Mouse (Mus musculus) neural tube, embryonic 11.5 days (tissue): ENCODE data around the gene Antxr1. TPM values are rescaled to one million over a fixed set of nuclear protein-coding genes. Genes with fewer than 3 reads are reported as not detected.

ENCODE experiments used
- ATAC-seq: fragments of 200-750 bp; cut with Nextera tagmentation; 2 replicates; pipeline ENCODE4 v1.8.0; 2017; ENCODE audit warnings: moderate number of reproducible peaks, mild to moderate bottlenecking, moderate TSS enrichment, moderate library complexity; ENCODE audit not compliant: insufficient read depth, low FRiP score, low TSS enrichment
- DNase-seq: peaks from one replicate; pipeline ENCODE4 v3.0.0-alpha.2; 2015; ENCODE audit warnings: low spot score
- H3K27ac ChIP-seq: fragments of 300-500 bp; sonication (generic); 2 replicates; pipeline ENCODE4 v1.5.1; 2014; ENCODE audit warnings: low read depth, mild to moderate bottlenecking, low read length
- H3K27me3 ChIP-seq: fragments of 300-500 bp; sonication (generic); 2 replicates; pipeline ENCODE4 v1.6.1; 2014; ENCODE audit warnings: mild to moderate bottlenecking, low read length, mixed read lengths; ENCODE audit not compliant: control insufficient read depth, insufficient read depth
- H3K36me3 ChIP-seq: fragments of 300-500 bp; sonication (generic); 2 replicates; pipeline ENCODE4 v1.6.1; 2014; ENCODE audit warnings: mild to moderate bottlenecking, low read length, moderate library complexity, mixed read lengths; ENCODE audit not compliant: control insufficient read depth, insufficient read depth
- H3K4me1 ChIP-seq: fragments of 300-500 bp; sonication (generic); 2 replicates; pipeline ENCODE4 v1.6.1; 2014; ENCODE audit warnings: low read length, mixed read lengths; ENCODE audit not compliant: control insufficient read depth, insufficient read depth
- H3K4me2 ChIP-seq: fragments of 300-500 bp; sonication (generic); 2 replicates; pipeline ENCODE4 v1.6.1; 2014; ENCODE audit warnings: low read depth, mild to moderate bottlenecking, moderate library complexity
- H3K4me3 ChIP-seq: fragments of 300-500 bp; sonication (generic); 2 replicates; pipeline ENCODE4 v1.5.1; 2014; ENCODE audit warnings: low read depth, low read length
- H3K9ac ChIP-seq: fragments of 300-500 bp; sonication (generic); 2 replicates; pipeline ENCODE4 v1.6.1; 2014; ENCODE audit warnings: mild to moderate bottlenecking, low read length
- H3K9me3 ChIP-seq: fragments of 300-500 bp; sonication (generic); 2 replicates; pipeline ENCODE4 v1.6.1; 2016; ENCODE audit warnings: low read length; ENCODE audit not compliant: control insufficient read depth
- WGBS: fragments of 180-500 bp; shearing (Covaris S2); extraction: QIAGEN DNeasy Blood & Tissue Kit; methylation state at CpG from one replicate; pipeline ENCODE4 v1.1.7; 2014; 5-methylcytosine and 5-hydroxymethylcytosine counted together
- polyA plus RNA-seq: library from polyadenylated mRNA; unstranded; fragments of >200 nt; fragmentation: Nextera tagmentation; extraction: Ambion mirVana; gene quantifications from 2 replicates; pipeline ENCODE4 v1.2.1, GENCODE M21; 2014

The Antxr1 gene
- polyA plus RNA-seq, 1 experiment from 2014 or later = 6.0 TPM

DNA sequence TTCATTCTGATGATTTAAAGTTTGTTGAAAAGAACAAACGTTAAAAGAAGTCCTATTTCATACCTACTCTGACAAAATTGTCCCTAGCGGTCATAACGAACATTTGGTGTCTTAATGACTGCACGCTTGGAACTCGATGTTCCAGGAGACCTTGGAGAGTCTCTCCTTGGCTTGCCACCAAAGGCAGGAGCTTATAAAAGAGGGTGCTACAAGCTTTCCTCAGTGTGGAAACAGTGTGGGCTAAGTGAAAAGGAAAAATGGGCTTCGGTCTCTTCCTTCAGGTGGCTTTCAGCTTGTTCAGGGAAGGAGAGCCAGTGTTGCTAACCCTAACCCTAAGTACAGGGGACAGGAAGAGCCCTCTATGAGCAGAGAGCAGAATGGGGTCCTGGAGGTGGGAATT is 164.7 kb downstream of the Antxr1 start:
- ATAC-seq (no peak), DNase-seq (no peak)
- Histone ChIP-seq H3K9ac (no peak overlapping the region), H3K4me2 (no peak overlapping the region), H3K9me3 (no peaks in the 10 kb centered on the region), H3K4me1 (no peaks in the 10 kb centered on the region), H3K36me3 (no peaks in the 10 kb centered on the region), H3K4me3 (no peak overlapping the region), H3K27ac (no peak overlapping the region), H3K27me3 (no peaks in the 10 kb centered on the region)
- 89% methylated on average over 6 of the region's 6 CpGs for WGBS

DNA sequence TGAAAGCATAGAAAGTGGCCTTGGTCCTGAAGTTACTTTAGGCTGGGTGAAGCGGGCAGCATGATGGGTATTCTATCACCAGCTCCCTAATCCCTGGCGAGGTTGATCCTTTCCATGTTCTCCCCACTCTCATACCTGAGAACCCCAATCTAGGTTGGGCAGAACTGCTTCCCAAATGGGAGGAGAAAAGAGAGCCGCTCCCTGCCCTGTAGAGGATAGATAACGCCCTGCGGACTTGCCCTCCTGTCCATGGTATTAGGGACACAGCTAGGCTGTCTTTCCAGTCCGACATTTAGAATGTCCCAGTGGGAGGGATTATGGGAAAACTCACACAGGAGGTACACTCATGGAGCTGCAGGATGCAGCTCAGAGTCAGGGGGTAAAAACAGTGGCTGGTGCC is 165.3 kb downstream of the Antxr1 start:
- no peak for DNase-seq
- Histone ChIP-seq H3K4me3 (no peak overlapping the region), H3K9me3 (no peaks in the 10 kb centered on the region), H3K36me3 (no peaks in the 10 kb centered on the region), H3K4me2 (no peak overlapping the region), H3K27me3 (no peaks in the 10 kb centered on the region), H3K9ac (no peak overlapping the region), H3K27ac (no peak overlapping the region), H3K4me1 (no peaks in the 10 kb centered on the region)
- WGBS = 94% methylated on average over 6 of the region's 6 CpGs
- no peak for ATAC-seq

DNA sequence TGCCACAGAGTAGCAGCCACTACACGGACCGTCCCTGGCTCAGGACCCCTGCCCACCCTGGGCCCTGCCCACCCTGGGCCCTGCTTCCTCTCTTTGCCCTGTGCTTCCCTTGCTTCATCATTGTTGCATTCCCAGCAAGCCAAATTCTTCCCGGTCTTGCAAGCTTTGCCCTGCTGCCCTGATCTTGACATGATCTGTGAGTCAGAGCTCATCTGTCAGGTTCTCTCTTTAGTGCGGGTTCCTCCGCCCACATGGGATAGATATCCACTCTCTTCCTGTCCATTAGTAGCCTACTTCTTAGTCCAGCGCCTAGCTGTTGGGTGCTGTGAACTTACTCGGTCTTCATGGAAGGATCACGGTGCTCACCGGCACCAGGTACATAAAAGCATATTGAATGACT is 167.6 kb downstream of the Antxr1 start:
- Histone ChIP-seq H3K4me1 (no peaks in the 10 kb centered on the region), H3K9ac (no peak overlapping the region), H3K36me3 (no peaks in the 10 kb centered on the region), H3K9me3 (no peaks in the 10 kb centered on the region), H3K4me3 (no peak overlapping the region), H3K27me3 (no peaks in the 10 kb centered on the region), H3K27ac (no peak overlapping the region), H3K4me2 (no peak overlapping the region)
- ATAC-seq (no peak), DNase-seq (no peak)
- 91% methylated on average over 9 of the region's 9 CpGs for WGBS

DNA sequence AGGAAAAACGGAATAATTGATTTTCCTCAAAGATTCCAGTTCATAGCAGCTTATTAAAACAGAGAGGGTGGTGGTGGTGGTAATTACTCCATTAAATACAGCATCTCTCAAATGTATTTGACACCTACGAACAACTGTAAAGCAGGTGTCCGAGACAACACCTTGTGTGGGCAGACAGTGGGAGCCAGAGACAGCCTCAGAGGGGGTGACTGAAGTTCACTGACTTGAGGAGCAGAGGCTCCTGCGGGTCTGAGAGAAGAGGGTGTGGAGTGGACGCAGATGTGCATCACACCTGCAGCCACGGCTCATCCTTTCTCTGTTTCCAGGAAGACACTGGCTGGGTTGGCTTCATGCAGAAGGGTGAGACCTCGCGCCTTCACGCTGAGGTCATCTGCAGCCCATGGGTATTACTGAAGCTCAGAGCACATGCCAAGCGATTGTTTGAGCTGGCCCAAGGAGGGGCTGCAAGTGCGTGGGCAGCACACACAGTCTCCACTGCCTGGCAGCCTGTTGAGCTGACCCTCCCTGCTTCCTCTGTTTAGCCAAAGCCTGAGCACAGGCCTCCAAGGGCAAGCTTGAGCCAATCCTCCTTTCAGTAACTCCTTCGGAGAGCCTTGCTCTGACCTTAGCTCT is 168.8 kb downstream of the Antxr1 start:
- Histone ChIP-seq H3K27me3 (no peaks in the 10 kb centered on the region), H3K9ac (no peak overlapping the region), H3K36me3 (no peaks in the 10 kb centered on the region), H3K4me2 (no peak overlapping the region), H3K27ac (no peak overlapping the region), H3K4me3 (no peak overlapping the region), H3K9me3 (no peaks in the 10 kb centered on the region), H3K4me1 (no peaks in the 10 kb centered on the region)
- no peak for DNase-seq
- ATAC-seq = no peak
- 82% methylated on average over 12 of the region's 12 CpGs for WGBS

DNA sequence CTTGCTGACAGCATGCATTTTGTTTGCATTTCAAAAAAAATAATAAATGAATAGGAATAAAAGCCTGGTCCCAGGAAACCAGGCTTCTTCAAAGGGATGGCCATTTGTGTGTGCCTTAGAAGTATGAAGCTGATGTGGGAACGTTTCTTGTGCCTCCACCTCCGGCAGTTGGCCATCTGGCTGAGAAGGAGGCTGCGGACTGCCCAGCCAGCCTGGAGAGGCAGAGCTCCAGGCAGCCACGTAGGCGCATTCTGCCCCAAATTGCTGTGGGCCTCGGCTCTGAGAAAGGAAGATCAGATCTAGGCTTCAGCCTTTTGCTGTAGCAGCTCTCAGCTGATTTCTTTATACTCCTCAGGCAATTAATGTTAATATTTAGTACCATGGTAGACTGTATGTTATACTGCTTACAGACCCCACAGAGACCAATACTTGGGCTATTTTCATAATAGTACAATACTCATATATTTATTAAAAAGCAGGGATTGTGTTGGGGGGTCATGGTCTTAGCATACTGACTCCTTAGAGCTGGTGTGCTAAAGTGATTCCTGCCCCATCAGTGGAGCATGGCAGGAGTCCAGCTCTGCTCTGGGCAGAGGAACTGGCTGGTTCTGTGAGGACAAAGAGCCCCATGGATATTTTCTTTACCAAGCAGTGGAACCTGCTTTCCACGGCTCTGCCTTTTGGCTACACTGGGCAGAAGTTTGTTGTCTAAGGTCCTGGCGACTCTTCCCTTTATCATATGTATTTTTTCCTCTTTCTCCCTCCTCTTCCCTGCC is 169.9 kb downstream of the Antxr1 start:
- Histone ChIP-seq H3K36me3 (no peaks in the 10 kb centered on the region), H3K9ac (no peak overlapping the region), H3K4me3 (no peak overlapping the region), H3K4me2 (no peak overlapping the region), H3K9me3 (no peaks in the 10 kb centered on the region), H3K27me3 (no peaks in the 10 kb centered on the region), H3K27ac (no peak overlapping the region), H3K4me1 (0 out of 2 replicates have a peak, but pooled peaks cover 2% of the 10 kb centered on the region)
- WGBS = 68% methylated on average over 8 of the region's 8 CpGs
- DNase-seq = no peak
- no peak for ATAC-seq

DNA sequence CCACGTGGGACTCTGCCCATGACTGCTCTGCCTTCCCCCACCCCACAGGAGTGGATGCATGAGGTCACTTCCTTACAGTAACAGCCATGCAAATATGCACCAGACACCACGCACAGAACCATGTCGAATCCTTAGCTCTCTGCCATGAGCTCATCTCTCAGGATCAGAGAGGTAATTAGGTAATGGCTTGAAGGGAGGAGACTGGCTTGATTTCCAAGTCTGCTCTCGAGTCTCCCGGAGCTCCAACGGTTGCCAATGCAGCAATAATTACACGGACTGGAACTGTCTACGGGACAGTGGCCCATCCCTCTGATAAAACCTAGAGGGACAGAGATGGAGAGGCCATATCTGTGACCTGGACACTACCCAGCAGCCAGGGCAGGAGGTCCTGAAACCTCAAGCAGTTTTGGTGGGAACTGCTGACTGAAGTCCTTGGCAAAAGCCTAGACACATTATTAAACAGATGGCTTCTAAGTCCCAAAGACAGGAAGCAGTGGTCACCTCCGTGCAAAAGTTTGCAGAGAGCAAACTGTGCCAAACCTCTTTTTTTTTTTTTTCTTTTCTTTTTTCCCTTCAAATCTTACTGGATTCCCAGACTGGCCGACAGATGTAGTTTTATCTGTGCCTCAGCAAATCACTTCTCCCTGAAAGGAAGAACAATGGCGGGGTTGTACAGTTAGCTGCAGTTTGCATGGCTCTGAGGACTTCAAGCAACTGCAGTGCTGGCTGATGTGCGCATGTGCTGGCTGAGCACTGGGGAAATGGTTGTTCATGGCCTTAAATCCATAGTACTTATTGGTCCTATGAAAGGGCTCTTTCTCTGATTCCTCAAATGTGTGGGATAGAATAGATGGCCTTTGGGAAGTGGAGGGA is 174.0 kb downstream of the Antxr1 start:
- Histone ChIP-seq H3K27ac (peak overlapping the region; percentile 34; the same call in 1 of the 2 replicates), H3K4me1 (0 out of 2 replicates have a peak, but pooled peaks cover 2% of the 10 kb centered on the region), H3K9me3 (no peaks in the 10 kb centered on the region), H3K9ac (no peak overlapping the region), H3K4me2 (no peak overlapping the region), H3K36me3 (no peaks in the 10 kb centered on the region), H3K4me3 (no peak overlapping the region), H3K27me3 (no peaks in the 10 kb centered on the region)
- WGBS = 70% methylated on average over 12 of the region's 12 CpGs
- ATAC-seq = no peak
- no peak for DNase-seq

DNA sequence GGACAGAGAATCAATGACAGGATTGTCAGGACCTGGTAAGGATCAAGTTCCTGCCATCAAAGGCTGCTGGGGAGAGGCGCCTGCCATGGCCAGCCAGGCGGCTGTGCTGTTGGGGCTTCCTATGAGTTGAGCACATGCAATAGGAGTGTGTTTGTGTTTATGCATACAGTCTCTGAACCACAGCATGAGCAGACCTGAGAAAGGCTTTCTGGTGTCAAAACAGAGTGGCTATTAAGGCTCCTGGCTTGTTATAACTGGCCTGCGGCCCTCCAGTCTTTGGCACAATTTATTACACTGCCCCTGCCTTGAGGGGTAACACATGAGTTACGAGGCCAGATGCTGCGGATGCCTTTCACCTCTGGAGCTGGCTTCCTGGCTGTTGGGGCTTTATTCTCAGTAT is 175.4 kb downstream of the Antxr1 start:
- Histone ChIP-seq H3K27me3 (no peaks in the 10 kb centered on the region), H3K27ac (peak overlapping the region; percentile 6; the same call in 1 of the 2 replicates), H3K4me2 (no peak overlapping the region), H3K36me3 (no peaks in the 10 kb centered on the region), H3K4me1 (0 out of 2 replicates have a peak, but pooled peaks cover 2% of the 10 kb centered on the region), H3K4me3 (no peak overlapping the region), H3K9me3 (no peaks in the 10 kb centered on the region), H3K9ac (no peak overlapping the region)
- ATAC-seq = no peak
- WGBS = 61% methylated on average over 5 of the region's 5 CpGs
- DNase-seq = no peak

DNA sequence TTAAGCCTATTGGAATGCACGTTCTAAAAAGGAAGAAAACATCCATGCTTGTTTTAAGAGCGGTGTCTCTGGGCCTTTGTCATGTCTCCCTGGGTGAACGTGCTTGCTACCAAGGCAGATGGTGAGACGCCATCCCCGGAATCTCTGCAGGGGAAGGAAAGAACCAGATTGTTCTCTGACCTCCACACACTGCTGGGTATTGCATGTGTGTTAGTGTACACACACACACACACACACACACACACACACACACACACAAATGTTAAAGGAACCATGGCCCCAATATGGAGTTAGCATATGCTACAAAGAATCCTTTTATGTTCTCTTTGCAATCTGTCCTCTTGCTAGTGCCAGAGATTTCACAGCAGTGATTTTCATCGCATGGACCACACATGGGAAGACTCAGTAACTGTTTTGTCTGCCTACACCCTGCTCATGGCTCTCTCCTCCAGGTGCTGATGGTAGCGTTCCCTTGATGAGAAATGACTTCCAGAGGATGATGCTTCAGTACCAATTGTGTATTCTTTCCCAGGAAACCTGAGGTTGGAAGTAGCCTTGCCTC is 177.5 kb downstream of the Antxr1 start:
- Histone ChIP-seq H3K9ac (no peak overlapping the region), H3K4me3 (no peak overlapping the region), H3K27me3 (no peaks in the 10 kb centered on the region), H3K4me1 (0 out of 2 replicates have a peak, but pooled peaks cover 2% of the 10 kb centered on the region), H3K4me2 (no peak overlapping the region), H3K36me3 (no peaks in the 10 kb centered on the region), H3K9me3 (no peaks in the 10 kb centered on the region), H3K27ac (no peak overlapping the region)
- DNase-seq (no peak), ATAC-seq (no peak)
- 83% methylated on average over 7 of the region's 7 CpGs for WGBS
